Mouse (Mus musculus): ENCODE results near the gene Lmnb2.
A peak's percentile ranks its signal among the peaks of the same experiment; 100 is the strongest.

Gene Lmnb2

GRCm38 (mm10) chr10:80854913-80855748 is 62.9 kb downstream of the Lmnb2 start, which contains the start of the genes Lsm7 and Sppl2b:
Gene Lsm7, minus strand, starts transcription at chr10:80855209.
Gene Sppl2b, plus strand, starts transcription at chr10:80855275.
- peak; percentile 96 for DNase-seq (ENCODE audit: low spot score)
